Mouse (Mus musculus) 416B (cell line): ENCODE results near the gene Serpinb9.
"Not testable (repeated sequence)": the region's sequence is repeated elsewhere in the genome, so short reads cannot be mapped to it uniquely, and the experiment has no call there.

Source experiments
- DNase-seq: peaks from one replicate; pipeline ENCODE4 v3.0.0; 2011; ENCODE audit warnings: low read depth

Gene Serpinb9

GRCm38 (mm10) chr13:33003523-33004413 is 718 bp downstream of the Serpinb9 start:
- peak; percentile 81 for DNase-seq

GRCm38 (mm10) chr13:33004414-33005105 is 1.5 kb downstream of the Serpinb9 start:
- DNase-seq: peak; percentile 96

GRCm38 (mm10) chr13:33005501-33006075 is 2.5 kb downstream of the Serpinb9 start:
- no peak for DNase-seq

GRCm38 (mm10) chr13:33006555-33006954 is 3.5 kb downstream of the Serpinb9 start:
- DNase-seq: no peak

GRCm38 (mm10) chr13:33012395-33012794 is 9.3 kb downstream of the Serpinb9 start:
- DNase-seq: no peak

- DNase-seq: no peak
Measured at GRCm38 (mm10) chr13:33013271-33013670, 10.2 kb downstream of the Serpinb9 start.

- no peak for DNase-seq
Measured at GRCm38 (mm10) chr13:33022371-33022770, 19.3 kb downstream of the Serpinb9 start.

- DNase-seq: no peak
Measured at GRCm38 (mm10) chr13:33026427-33027057, 23.5 kb downstream of the Serpinb9 start.

- DNase-seq: no peak
Measured at GRCm38 (mm10) chr13:33027244-33027643, 24.2 kb downstream of the Serpinb9 start, which contains the start of gene Serpinb9b. TSS of gene Serpinb9b (plus strand) at chr13:33027416.

- no peak for DNase-seq
Measured at GRCm38 (mm10) chr13:33028146-33028545, 25.1 kb downstream of the Serpinb9 start.

- DNase-seq: no peak
Measured at GRCm38 (mm10) chr13:33028550-33028949, 25.5 kb downstream of the Serpinb9 start.

GRCm38 (mm10) chr13:33029478-33029877 is 26.4 kb downstream of the Serpinb9 start:
- not testable (repeated sequence) for DNase-seq

GRCm38 (mm10) chr13:33030281-33030680 is 27.2 kb downstream of the Serpinb9 start:
- no peak for DNase-seq

GRCm38 (mm10) chr13:33035506-33035905 is 32.5 kb downstream of the Serpinb9 start:
- DNase-seq: no peak

GRCm38 (mm10) chr13:33043542-33043941 is 40.5 kb downstream of the Serpinb9 start:
- no peak for DNase-seq

- DNase-seq: no peak
Measured at GRCm38 (mm10) chr13:33047234-33047633, 44.2 kb downstream of the Serpinb9 start.

GRCm38 (mm10) chr13:33048187-33048586 is 45.1 kb downstream of the Serpinb9 start:
- DNase-seq: peak; percentile 10

GRCm38 (mm10) chr13:33051697-33052096 is 48.6 kb downstream of the Serpinb9 start:
- no peak for DNase-seq

GRCm38 (mm10) chr13:33063048-33063447 is 60.0 kb downstream of the Serpinb9 start:
- no peak for DNase-seq
